Mouse (Mus musculus): Measurements from ENCODE around the gene Slc22a13. TPM values are rescaled to one million over a fixed set of nuclear protein-coding genes. Genes with fewer than 3 reads are reported as not detected.
A peak's percentile ranks its signal among the peaks of the same experiment; 100 is the strongest.

The Slc22a13 gene
- total and polyA plus RNA-seq, 3 experiments = 0.06 TPM; not detected in 2

DNA sequence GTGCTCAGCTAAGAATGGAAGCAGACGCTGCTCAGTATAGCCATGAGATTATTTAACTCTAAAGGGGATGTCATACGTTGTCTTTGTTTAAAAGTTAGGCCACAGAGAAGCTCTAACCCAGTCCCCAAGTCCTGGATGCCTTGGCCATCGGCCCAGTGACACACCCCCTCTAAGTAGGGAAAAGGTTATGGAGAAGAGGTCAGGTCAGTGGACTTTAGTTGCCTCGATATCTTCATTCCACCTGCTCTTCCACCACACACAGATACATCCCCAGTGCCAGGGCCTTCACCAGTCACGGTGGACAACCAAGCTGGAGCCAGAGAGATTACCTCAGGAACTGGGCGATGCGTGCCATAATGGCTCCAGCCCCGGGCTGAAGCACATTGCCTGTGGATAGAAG lies 53.5 kb downstream of the Slc22a13 start:
- H3K27me3 ChIP-seq (ENCODE audit: control insufficient read depth, insufficient read depth, low read length) = 0 out of 2 replicates have a peak, but pooled peaks cover 2% of the 10 kb centered on the region
- no peaks in the 10 kb centered on the region for H3K4me1 ChIP-seq (ENCODE audit: control insufficient read depth, insufficient read depth, low read length)
- intact Hi-C loops (cut with DNase I) = no loop called here
- no peak overlapping the region for H3K9ac ChIP-seq (ENCODE audit: low read depth, low read length)
- no peak overlapping the region for H3K27ac ChIP-seq
- no peak overlapping the region for H3K4me3 ChIP-seq
- 48% methylated on average over 8 of the region's 8 CpGs for WGBS
- TF ChIP-seq POLR2A (IDR thresholded peaks at IDR 0.05; ENCODE audit: insufficient read depth, low read depth, low read length) (no peak), CTCF (IDR thresholded peaks at IDR 0.05) (no peak), EP300 (IDR thresholded peaks at IDR 0.05; ENCODE audit: insufficient read depth, low read depth, low read length) (no peak)
- DNase-seq = no peak
- H3K36me3 ChIP-seq (ENCODE audit: control insufficient read depth, insufficient read depth, low read length) = no peaks in the 10 kb centered on the region
- no peaks in the 10 kb centered on the region for H3K79me2 ChIP-seq (replicated peaks; ENCODE audit: control insufficient read depth, insufficient read depth, low read length)

DNA sequence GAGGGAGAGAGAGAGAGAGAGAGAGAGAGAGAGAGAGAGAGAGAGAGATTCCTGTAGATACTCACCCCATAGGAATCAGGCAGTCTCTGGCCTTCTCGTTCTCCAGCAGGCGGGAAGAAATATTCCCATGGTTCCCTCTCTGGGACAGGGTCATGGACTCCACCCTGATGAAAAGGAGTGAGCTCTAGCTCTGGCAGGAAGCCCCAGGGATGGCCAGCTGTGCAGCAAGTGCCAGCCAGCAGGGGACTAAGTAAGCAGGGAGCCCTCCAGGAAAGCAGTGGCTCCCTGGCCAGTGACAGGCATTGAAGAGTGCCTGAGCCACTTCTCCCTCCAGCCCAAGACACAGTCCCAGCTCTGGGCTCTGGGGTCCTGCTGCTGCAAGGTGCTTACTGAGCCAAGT lies 57.1 kb downstream of the Slc22a13 start:
- H3K27ac ChIP-seq = no peak overlapping the region
- 0 out of 2 replicates have a peak, but pooled peaks cover 2% of the 10 kb centered on the region for H3K27me3 ChIP-seq (ENCODE audit: control insufficient read depth, insufficient read depth, low read length)
- H3K79me2 ChIP-seq (replicated peaks; ENCODE audit: control insufficient read depth, insufficient read depth, low read length) = no peaks in the 10 kb centered on the region
- intact Hi-C loops (cut with DNase I) = no loop called here
- WGBS = 53% methylated on average over 2 of the region's 2 CpGs
- no peak overlapping the region for H3K9ac ChIP-seq (ENCODE audit: low read depth, low read length)
- TF ChIP-seq POLR2A (IDR thresholded peaks at IDR 0.05; ENCODE audit: insufficient read depth, low read depth, low read length) (no peak), EP300 (IDR thresholded peaks at IDR 0.05; ENCODE audit: insufficient read depth, low read depth, low read length) (no peak), CTCF (IDR thresholded peaks at IDR 0.05) (no peak)
- no peak for DNase-seq
- H3K4me1 ChIP-seq (ENCODE audit: control insufficient read depth, insufficient read depth, low read length) = no peaks in the 10 kb centered on the region
- no peaks in the 10 kb centered on the region for H3K36me3 ChIP-seq (ENCODE audit: control insufficient read depth, insufficient read depth, low read length)
- no peak overlapping the region for H3K4me3 ChIP-seq

DNA sequence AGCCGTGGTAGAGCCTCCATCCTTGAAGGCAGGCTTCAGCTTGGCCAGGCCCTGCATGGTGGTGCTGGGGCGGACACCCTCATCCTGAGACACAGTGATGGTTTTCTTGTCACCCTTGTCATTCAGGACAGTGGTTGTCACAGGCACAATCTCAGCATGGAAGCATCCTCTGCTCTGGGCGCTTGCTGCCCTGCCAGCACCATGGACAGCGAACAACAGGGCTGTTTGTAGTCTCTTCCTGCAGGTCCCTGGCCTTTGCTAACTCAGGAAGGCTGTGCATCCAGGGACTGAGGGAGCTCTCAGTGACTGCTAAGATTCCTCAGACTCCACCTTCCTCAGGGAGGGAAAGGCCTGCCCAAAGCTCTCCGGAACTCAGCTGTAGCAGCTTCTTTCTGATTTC lies 59.3 kb downstream of the Slc22a13 start:
- DNase-seq = peak in 1 of 2 experiments; percentile 51
- H3K4me1 ChIP-seq (ENCODE audit: control insufficient read depth, insufficient read depth, low read length) = no peaks in the 10 kb centered on the region
- H3K36me3 ChIP-seq (ENCODE audit: control insufficient read depth, insufficient read depth, low read length) = no peaks in the 10 kb centered on the region
- no peaks in the 10 kb centered on the region for H3K79me2 ChIP-seq (replicated peaks; ENCODE audit: control insufficient read depth, insufficient read depth, low read length)
- no peak overlapping the region for H3K4me3 ChIP-seq
- WGBS = 19% methylated on average over 5 of the region's 5 CpGs
- no peaks in the 10 kb centered on the region for H3K27me3 ChIP-seq (ENCODE audit: control insufficient read depth, insufficient read depth, low read length)
- intact Hi-C loops (cut with DNase I) = no loop called here
- H3K27ac ChIP-seq = no peak overlapping the region
- TF ChIP-seq CTCF (IDR thresholded peaks at IDR 0.05) (no peak), EP300 (IDR thresholded peaks at IDR 0.05; ENCODE audit: insufficient read depth, low read depth, low read length) (no peak), POLR2A (IDR thresholded peaks at IDR 0.05; ENCODE audit: insufficient read depth, low read depth, low read length) (no peak)
- no peak overlapping the region for H3K9ac ChIP-seq (ENCODE audit: low read depth, low read length)

DNA sequence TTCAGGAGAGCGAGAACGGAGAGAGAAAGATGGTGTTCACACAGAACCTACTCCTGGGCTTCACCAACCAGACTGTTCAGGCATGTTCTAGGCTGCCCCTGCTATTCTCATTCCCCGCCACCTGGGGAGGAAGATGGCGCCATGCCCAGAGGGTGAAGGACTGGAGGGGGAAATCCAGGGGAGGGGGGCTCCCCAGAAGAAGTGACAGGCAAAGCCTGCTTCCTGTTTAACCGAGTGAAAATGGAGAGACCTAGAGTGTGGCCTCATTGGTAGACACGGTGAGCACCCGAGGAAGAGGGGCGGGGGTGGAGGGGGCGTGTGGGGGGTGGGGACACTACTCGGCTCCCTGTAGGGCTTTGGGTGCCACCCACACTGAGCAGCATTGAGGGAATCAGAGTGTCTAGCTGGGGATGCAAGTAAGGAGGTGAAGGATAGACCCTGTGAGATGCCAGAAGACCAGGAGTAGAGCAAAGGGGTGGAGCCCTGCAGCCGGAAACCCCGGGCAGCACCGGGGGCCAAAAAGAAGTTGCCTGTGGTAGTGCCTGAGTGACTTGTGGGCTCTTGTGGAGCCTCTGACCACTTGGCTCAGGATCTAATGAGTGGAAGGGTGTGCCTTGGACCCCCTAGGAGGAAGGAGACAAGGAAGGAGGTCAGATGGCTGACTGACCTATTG lies 62.7 kb downstream of the Slc22a13 start:
- Histone ChIP-seq H3K27ac (no peak overlapping the region), H3K9ac (ENCODE audit: low read depth, low read length) (no peak overlapping the region), H3K4me3 (no peak overlapping the region), H3K4me1 (ENCODE audit: control insufficient read depth, insufficient read depth, low read length) (no peaks in the 10 kb centered on the region), H3K79me2 (replicated peaks; ENCODE audit: control insufficient read depth, insufficient read depth, low read length) (no peaks in the 10 kb centered on the region), H3K36me3 (ENCODE audit: control insufficient read depth, insufficient read depth, low read length) (no peaks in the 10 kb centered on the region), H3K27me3 (ENCODE audit: control insufficient read depth, insufficient read depth, low read length) (no peaks in the 10 kb centered on the region)
- TF ChIP-seq POLR2A (IDR thresholded peaks at IDR 0.05; ENCODE audit: insufficient read depth, low read depth, low read length) (no peak), CTCF (IDR thresholded peaks at IDR 0.05) (no peak), EP300 (IDR thresholded peaks at IDR 0.05; ENCODE audit: insufficient read depth, low read depth, low read length) (no peak)
- intact Hi-C loops (cut with DNase I) = no loop called here
- DNase-seq = no peak
- WGBS = 59% methylated on average over 13 of the region's 13 CpGs

DNA sequence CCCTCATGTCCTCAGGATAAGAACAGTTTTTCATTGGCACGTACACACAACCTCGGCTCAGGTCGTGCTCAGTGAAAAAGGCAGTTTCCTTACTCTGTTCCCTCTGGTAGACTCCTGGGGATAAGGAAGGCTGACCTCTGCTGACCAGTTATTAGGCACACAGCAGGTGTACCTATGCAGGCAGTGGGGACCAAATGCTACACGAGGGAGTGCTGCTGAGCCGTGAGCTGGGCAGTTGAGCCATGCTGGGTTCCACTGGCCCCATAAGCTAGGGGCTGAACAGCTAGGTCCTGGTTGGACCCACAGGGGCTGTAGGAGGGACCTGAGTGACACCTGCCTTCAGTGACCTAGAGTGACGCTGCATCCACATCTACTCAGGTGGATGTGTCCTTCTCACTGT lies 63.3 kb downstream of the Slc22a13 start:
- intact Hi-C loops (cut with DNase I) = no loop called here
- Histone ChIP-seq H3K4me3 (no peak overlapping the region), H3K9ac (ENCODE audit: low read depth, low read length) (no peak overlapping the region), H3K27me3 (ENCODE audit: control insufficient read depth, insufficient read depth, low read length) (no peaks in the 10 kb centered on the region), H3K36me3 (ENCODE audit: control insufficient read depth, insufficient read depth, low read length) (no peaks in the 10 kb centered on the region), H3K4me1 (ENCODE audit: control insufficient read depth, insufficient read depth, low read length) (no peaks in the 10 kb centered on the region), H3K27ac (no peak overlapping the region), H3K79me2 (replicated peaks; ENCODE audit: control insufficient read depth, insufficient read depth, low read length) (no peaks in the 10 kb centered on the region)
- TF ChIP-seq CTCF (IDR thresholded peaks at IDR 0.05) = no peak
- no peak for TF ChIP-seq POLR2A (IDR thresholded peaks at IDR 0.05; ENCODE audit: insufficient read depth, low read depth, low read length)
- no peak for TF ChIP-seq EP300 (IDR thresholded peaks at IDR 0.05; ENCODE audit: insufficient read depth, low read depth, low read length)
- WGBS = 70% methylated on average over 6 of the region's 6 CpGs
- no peak for DNase-seq

DNA sequence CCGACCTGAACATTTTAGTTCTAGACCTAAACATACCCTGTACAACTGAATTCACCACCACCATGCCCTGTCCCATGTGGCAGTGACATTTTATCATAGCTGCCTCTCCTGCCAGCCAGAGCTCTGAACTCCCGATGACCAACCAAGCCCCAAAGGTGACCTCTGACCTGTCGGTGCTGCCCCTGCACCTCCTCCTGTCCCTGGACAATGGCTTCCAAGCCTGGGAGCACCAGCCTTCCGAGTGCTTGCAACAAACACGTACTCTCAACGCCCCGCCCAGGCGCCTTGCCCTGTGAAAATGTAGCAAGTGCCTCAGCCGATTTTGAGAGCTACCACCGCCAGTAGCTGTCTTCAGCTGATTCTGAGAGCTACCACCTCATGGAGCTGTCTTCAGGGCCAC lies 63.8 kb downstream of the Slc22a13 start:
- Histone ChIP-seq H3K4me3 (no peak overlapping the region), H3K4me1 (ENCODE audit: control insufficient read depth, insufficient read depth, low read length) (no peaks in the 10 kb centered on the region), H3K36me3 (ENCODE audit: control insufficient read depth, insufficient read depth, low read length) (no peaks in the 10 kb centered on the region), H3K27ac (no peak overlapping the region), H3K9ac (ENCODE audit: low read depth, low read length) (no peak overlapping the region), H3K79me2 (replicated peaks; ENCODE audit: control insufficient read depth, insufficient read depth, low read length) (no peaks in the 10 kb centered on the region), H3K27me3 (ENCODE audit: control insufficient read depth, insufficient read depth, low read length) (no peaks in the 10 kb centered on the region)
- intact Hi-C loops (cut with DNase I) = no loop called here
- no peak for DNase-seq
- TF ChIP-seq CTCF (IDR thresholded peaks at IDR 0.05) (no peak), POLR2A (IDR thresholded peaks at IDR 0.05; ENCODE audit: insufficient read depth, low read depth, low read length) (no peak), EP300 (IDR thresholded peaks at IDR 0.05; ENCODE audit: insufficient read depth, low read depth, low read length) (no peak)
- 59% methylated on average over 10 of the region's 10 CpGs for WGBS

All from heart, adult 2 months (tissue).